Mouse (Mus musculus): ENCODE measurements around the gene Nrp2. TPM values are rescaled to one million over a fixed set of nuclear protein-coding genes. Genes with fewer than 3 reads are reported as not detected.

Gene Nrp2
- polyA plus RNA-seq, 1 experiment = 32.2 TPM

DNA sequence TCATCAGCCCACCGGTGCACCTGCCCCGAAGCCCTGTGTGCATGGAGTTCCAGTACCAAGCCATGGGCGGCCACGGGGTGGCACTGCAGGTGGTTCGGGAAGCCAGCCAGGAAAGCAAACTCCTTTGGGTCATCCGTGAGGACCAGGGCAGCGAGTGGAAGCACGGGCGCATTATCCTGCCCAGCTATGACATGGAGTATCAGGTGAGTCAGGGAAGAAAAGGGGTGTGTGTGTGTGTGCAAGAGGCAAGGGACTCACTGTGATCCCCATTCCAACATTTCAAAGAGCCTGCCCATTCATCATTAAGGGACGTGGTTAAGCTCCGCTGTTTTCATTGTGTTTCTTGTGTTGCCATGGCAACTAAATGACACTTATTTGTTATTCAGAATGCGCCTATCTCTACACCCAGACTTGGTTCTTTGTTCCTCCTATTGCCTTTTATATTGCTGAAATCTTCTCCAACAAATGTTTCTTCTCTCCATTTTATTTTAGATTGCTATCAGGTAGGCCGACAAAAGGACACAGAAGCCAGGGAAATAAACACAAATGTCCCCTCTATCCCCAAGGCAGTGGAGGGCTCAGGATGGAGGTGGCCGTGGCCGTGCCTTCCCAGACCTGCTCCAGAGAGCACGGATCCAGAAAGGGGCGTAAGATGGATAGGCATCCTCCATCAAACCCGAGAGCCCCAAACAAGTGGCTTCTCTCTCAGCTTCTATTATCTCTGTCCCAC, 80.4 kb downstream of the Nrp2 start:
- Histone ChIP-seq H3K27ac (ENCODE audit: insufficient read depth, low read length) (peak overlapping the region; percentile 27), H3K36me3 (ENCODE audit: control insufficient read depth, insufficient read depth, low read length, poor library complexity, severe bottlenecking) (0 out of 2 replicates have a peak, but pooled peaks cover 2% of the 10 kb centered on the region), H3K4me1 (ENCODE audit: control insufficient read depth, insufficient read depth, low read length) (peaks cover 5% of the 10 kb centered on the region), H3K9ac (ENCODE audit: low read depth, poor library complexity, severe bottlenecking) (no peak overlapping the region), H3K9me3 (replicated peaks; ENCODE audit: control insufficient read depth, insufficient read depth, low read length, poor library complexity, severe bottlenecking) (no peaks in the 10 kb centered on the region), H3K27me3 (ENCODE audit: control insufficient read depth, insufficient read depth, low read length, poor library complexity, severe bottlenecking) (no peaks in the 10 kb centered on the region), H3K4me3 (ENCODE audit: low read depth, low read length) (peak overlapping the region; percentile 10; the same call in 1 of the 2 replicates)
- TF ChIP-seq CTCF (IDR thresholded peaks at IDR 0.05; ENCODE audit: low read depth, low read length) (peak; percentile 43), POLR2A (IDR thresholded peaks at IDR 0.05; ENCODE audit: insufficient read depth, low read length) (no peak), EP300 (IDR thresholded peaks at IDR 0.05; ENCODE audit: insufficient read depth, low read depth, low read length) (peak; percentile 67; the same call in 1 of the 2 replicates)

DNA sequence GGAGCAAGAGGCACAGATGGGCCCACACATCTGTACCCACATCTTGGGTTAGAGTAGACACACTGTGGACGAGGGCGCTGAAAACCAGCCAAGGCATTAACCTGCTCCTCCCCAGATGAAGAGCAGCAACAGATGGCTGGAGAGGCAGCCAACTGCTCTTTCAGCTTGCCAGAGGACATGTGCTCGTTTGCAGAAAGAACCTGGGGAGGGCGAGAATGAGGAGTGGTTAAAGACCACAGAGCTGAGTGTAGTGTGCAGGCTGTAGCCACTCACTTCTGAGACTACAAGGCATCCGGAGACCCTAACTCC, 81.0 kb downstream of the Nrp2 start:
- Histone ChIP-seq H3K9me3 (replicated peaks; ENCODE audit: control insufficient read depth, insufficient read depth, low read length, poor library complexity, severe bottlenecking) (no peaks in the 10 kb centered on the region), H3K27me3 (ENCODE audit: control insufficient read depth, insufficient read depth, low read length, poor library complexity, severe bottlenecking) (no peaks in the 10 kb centered on the region), H3K36me3 (ENCODE audit: control insufficient read depth, insufficient read depth, low read length, poor library complexity, severe bottlenecking) (0 out of 2 replicates have a peak, but pooled peaks cover 2% of the 10 kb centered on the region), H3K4me1 (ENCODE audit: control insufficient read depth, insufficient read depth, low read length) (peaks cover 5% of the 10 kb centered on the region), H3K9ac (ENCODE audit: low read depth, poor library complexity, severe bottlenecking) (no peak overlapping the region), H3K4me3 (ENCODE audit: low read depth, low read length) (0 out of 2 replicates have a peak overlapping the region, but pooled peaks have one; percentile 2), H3K27ac (ENCODE audit: insufficient read depth, low read length) (peak overlapping the region; percentile 27)
- TF ChIP-seq CTCF (IDR thresholded peaks at IDR 0.05; ENCODE audit: low read depth, low read length) = no peak
- no peak for TF ChIP-seq EP300 (IDR thresholded peaks at IDR 0.05; ENCODE audit: insufficient read depth, low read depth, low read length)
- TF ChIP-seq POLR2A (IDR thresholded peaks at IDR 0.05; ENCODE audit: insufficient read depth, low read length) = no peak

DNA sequence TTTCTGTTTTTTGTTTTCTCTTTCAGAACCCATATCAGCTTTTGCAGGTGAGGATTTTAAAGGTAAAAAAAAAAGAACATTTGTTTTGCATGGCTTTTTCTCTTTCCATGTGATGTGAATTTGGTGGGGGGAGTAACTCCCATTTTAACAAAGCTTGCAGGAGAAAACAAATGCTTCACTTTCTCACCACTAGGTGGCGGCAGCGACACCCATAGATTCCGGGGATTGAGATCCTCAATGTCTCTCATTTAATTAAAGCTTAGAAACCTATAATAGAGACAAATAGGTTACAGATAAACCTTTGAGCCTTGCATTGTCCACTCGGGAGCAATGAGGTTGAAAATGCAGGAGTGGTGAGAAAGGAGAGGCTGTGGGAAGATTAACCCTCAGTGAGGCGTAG, 83.2 kb downstream of the Nrp2 start:
- H3K36me3 ChIP-seq (ENCODE audit: control insufficient read depth, insufficient read depth, low read length, poor library complexity, severe bottlenecking) = no peaks in the 10 kb centered on the region
- H3K27me3 ChIP-seq (ENCODE audit: control insufficient read depth, insufficient read depth, low read length, poor library complexity, severe bottlenecking) = no peaks in the 10 kb centered on the region
- TF ChIP-seq EP300 (IDR thresholded peaks at IDR 0.05; ENCODE audit: insufficient read depth, low read depth, low read length) (no peak), CTCF (IDR thresholded peaks at IDR 0.05; ENCODE audit: low read depth, low read length) (no peak), POLR2A (IDR thresholded peaks at IDR 0.05; ENCODE audit: insufficient read depth, low read length) (no peak)
- no peak overlapping the region for H3K4me3 ChIP-seq (ENCODE audit: low read depth, low read length)
- no peaks in the 10 kb centered on the region for H3K9me3 ChIP-seq (replicated peaks; ENCODE audit: control insufficient read depth, insufficient read depth, low read length, poor library complexity, severe bottlenecking)
- H3K27ac ChIP-seq (ENCODE audit: insufficient read depth, low read length) = no peak overlapping the region
- H3K9ac ChIP-seq (ENCODE audit: low read depth, poor library complexity, severe bottlenecking) = no peak overlapping the region
- H3K4me1 ChIP-seq (ENCODE audit: control insufficient read depth, insufficient read depth, low read length) = peaks cover 3% of the 10 kb centered on the region

DNA sequence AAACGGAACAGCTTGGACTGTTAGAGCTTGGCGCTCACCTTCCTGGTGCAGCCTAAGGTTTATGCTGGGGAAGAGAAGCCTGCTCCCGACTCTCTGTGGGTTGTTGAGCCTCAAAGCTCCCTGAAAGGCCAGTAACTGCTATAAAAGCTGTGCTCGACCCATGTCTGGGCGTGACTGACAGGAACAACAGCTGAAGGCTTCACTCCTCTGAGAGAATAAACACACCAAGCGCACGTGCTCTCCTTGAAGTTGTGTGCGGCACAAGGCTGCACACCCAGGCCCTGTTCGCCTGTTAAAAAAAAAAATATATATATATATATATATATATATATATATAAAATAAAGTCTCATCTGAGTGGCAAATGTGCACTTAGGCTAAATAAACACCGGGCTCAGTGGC, 84.5 kb downstream of the Nrp2 start:
- H3K36me3 ChIP-seq (ENCODE audit: control insufficient read depth, insufficient read depth, low read length, poor library complexity, severe bottlenecking) = no peaks in the 10 kb centered on the region
- H3K9ac ChIP-seq (ENCODE audit: low read depth, poor library complexity, severe bottlenecking) = no peak overlapping the region
- H3K4me3 ChIP-seq (ENCODE audit: low read depth, low read length) = no peak overlapping the region
- no peaks in the 10 kb centered on the region for H3K27me3 ChIP-seq (ENCODE audit: control insufficient read depth, insufficient read depth, low read length, poor library complexity, severe bottlenecking)
- H3K27ac ChIP-seq (ENCODE audit: insufficient read depth, low read length) = no peak overlapping the region
- peaks cover 5% of the 10 kb centered on the region for H3K4me1 ChIP-seq (ENCODE audit: control insufficient read depth, insufficient read depth, low read length)
- no peak for TF ChIP-seq EP300 (IDR thresholded peaks at IDR 0.05; ENCODE audit: insufficient read depth, low read depth, low read length)
- TF ChIP-seq POLR2A (IDR thresholded peaks at IDR 0.05; ENCODE audit: insufficient read depth, low read length) = no peak
- TF ChIP-seq CTCF (IDR thresholded peaks at IDR 0.05; ENCODE audit: low read depth, low read length) = no peak
- no peaks in the 10 kb centered on the region for H3K9me3 ChIP-seq (replicated peaks; ENCODE audit: control insufficient read depth, insufficient read depth, low read length, poor library complexity, severe bottlenecking)

GRCm38 (mm10) chr1:62794223-62794895, 91.3 kb downstream of the Nrp2 start:
- H3K27ac ChIP-seq (ENCODE audit: insufficient read depth, low read length) = peak overlapping the region; percentile 37; the same call in 1 of the 2 replicates
- H3K9ac ChIP-seq (ENCODE audit: low read depth, poor library complexity, severe bottlenecking) = no peak overlapping the region

GRCm38 (mm10) chr1:62794896-62795255, 91.8 kb downstream of the Nrp2 start:
- H3K27me3 ChIP-seq (ENCODE audit: control insufficient read depth, insufficient read depth, low read length, poor library complexity, severe bottlenecking) = no peaks in the 10 kb centered on the region
- peak overlapping the region; percentile 37; the same call in 1 of the 2 replicates for H3K27ac ChIP-seq (ENCODE audit: insufficient read depth, low read length)
- H3K4me3 ChIP-seq (ENCODE audit: low read depth, low read length) = no peak overlapping the region

More at GRCm38 (mm10) chr1:62794223-62794895, 91.3 kb downstream of the Nrp2 start:
- H3K9me3 ChIP-seq (replicated peaks; ENCODE audit: control insufficient read depth, insufficient read depth, low read length, poor library complexity, severe bottlenecking) = no peaks in the 10 kb centered on the region
- H3K27me3 ChIP-seq (ENCODE audit: control insufficient read depth, insufficient read depth, low read length, poor library complexity, severe bottlenecking) = no peaks in the 10 kb centered on the region
- no peaks in the 10 kb centered on the region for H3K36me3 ChIP-seq (ENCODE audit: control insufficient read depth, insufficient read depth, low read length, poor library complexity, severe bottlenecking)
- H3K4me3 ChIP-seq (ENCODE audit: low read depth, low read length) = no peak overlapping the region
- H3K4me1 ChIP-seq (ENCODE audit: control insufficient read depth, insufficient read depth, low read length) = peaks cover 4% of the 10 kb centered on the region
- no peak for TF ChIP-seq POLR2A (IDR thresholded peaks at IDR 0.05; ENCODE audit: insufficient read depth, low read length)
- TF ChIP-seq CTCF (IDR thresholded peaks at IDR 0.05; ENCODE audit: low read depth, low read length) = no peak
- 0 out of 2 replicates have a peak, but pooled peaks have one; percentile 55 for TF ChIP-seq EP300 (IDR thresholded peaks at IDR 0.05; ENCODE audit: insufficient read depth, low read depth, low read length)

More at GRCm38 (mm10) chr1:62794896-62795255, 91.8 kb downstream of the Nrp2 start:
- Histone ChIP-seq H3K36me3 (ENCODE audit: control insufficient read depth, insufficient read depth, low read length, poor library complexity, severe bottlenecking) (no peaks in the 10 kb centered on the region), H3K9me3 (replicated peaks; ENCODE audit: control insufficient read depth, insufficient read depth, low read length, poor library complexity, severe bottlenecking) (no peaks in the 10 kb centered on the region), H3K4me1 (ENCODE audit: control insufficient read depth, insufficient read depth, low read length) (peaks cover 4% of the 10 kb centered on the region), H3K9ac (ENCODE audit: low read depth, poor library complexity, severe bottlenecking) (no peak overlapping the region)
- TF ChIP-seq POLR2A (IDR thresholded peaks at IDR 0.05; ENCODE audit: insufficient read depth, low read length) (no peak), CTCF (IDR thresholded peaks at IDR 0.05; ENCODE audit: low read depth, low read length) (no peak), EP300 (IDR thresholded peaks at IDR 0.05; ENCODE audit: insufficient read depth, low read depth, low read length) (no peak)
